Mouse (Mus musculus) olfactory bulb, adult 2 months (tissue): ENCODE measurements around the gene Fuca2.

ENCODE experiments used
- CTCF ChIP-seq: fragments of 200-500 bp; IDR thresholded peaks from 2 replicates; pipeline ENCODE4 v1.5.1; 2012; ENCODE audit warnings: low read depth, mild to moderate bottlenecking, low read length, moderate library complexity; ENCODE audit not compliant: insufficient read depth
- POLR2A ChIP-seq: fragments of 200-500 bp; IDR thresholded peaks from 2 replicates; pipeline ENCODE4 v1.6.1; 2012; ENCODE audit warnings: mild to moderate bottlenecking, low read depth, low read length, moderate library complexity; ENCODE audit not compliant: insufficient read depth

DNA sequence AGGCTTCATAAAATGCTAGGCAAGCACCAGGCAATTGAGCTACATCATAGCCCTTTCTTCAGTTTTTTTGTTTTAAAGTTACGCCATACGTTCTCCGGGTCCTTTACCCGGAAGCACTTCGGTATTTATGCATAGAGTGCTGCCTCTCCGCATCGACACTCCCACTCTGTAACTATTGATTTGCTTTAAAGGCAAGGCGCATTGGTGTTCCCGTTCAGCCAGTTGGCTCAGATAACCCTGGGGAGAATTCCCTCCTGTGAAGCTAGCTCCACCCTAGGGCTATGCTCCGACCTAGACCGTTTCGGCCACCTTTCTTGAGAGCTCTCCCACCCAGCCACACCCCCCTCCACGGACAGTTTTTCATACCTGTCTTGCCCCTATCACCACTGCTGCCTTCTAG lies 67.1 kb downstream of the Fuca2 start:
- TF ChIP-seq CTCF (no peak), POLR2A (no peak)
